Mouse (Mus musculus): ENCODE results near the gene Rap2b. TPM values are rescaled to one million over a fixed set of nuclear protein-coding genes. Genes with fewer than 3 reads are reported as not detected.

The Rap2b gene
- polyA plus RNA-seq, 2 experiments: 8.7 to 15.9 TPM

- Histone ChIP-seq H3K9ac (ENCODE audit: low read depth, low read length, severe bottlenecking) (no peak overlapping the region), H3K27me3 (ENCODE audit: control insufficient read depth, insufficient read depth, low read length) (no peaks in the 10 kb centered on the region), H3K9me3 (ENCODE audit: control insufficient read depth, low read length) (no peaks in the 10 kb centered on the region), H3K4me1 (ENCODE audit: control insufficient read depth, insufficient read depth, low read length) (no peaks in the 10 kb centered on the region), H3K4me2 (replicated peaks; ENCODE audit: low read depth, low read length, severe bottlenecking) (no peak overlapping the region), H3K27ac (replicated peaks; ENCODE audit: low read depth, low read length) (no peak overlapping the region), H3K4me3 (replicated peaks; ENCODE audit: low read length) (no peak overlapping the region), H3K36me3 (ENCODE audit: control insufficient read depth, insufficient read depth, low read length) (no peaks in the 10 kb centered on the region)
- 74% methylated on average over 4 of the region's 4 CpGs for WGBS
- ATAC-seq (ENCODE audit: low FRiP score, low read depth): no peak
- DNase-seq (ENCODE audit: low spot score): no peak
- no peak for TF ChIP-seq POLR2A (IDR thresholded peaks at IDR 0.05; ENCODE audit: borderline replicate concordance, extremely low read depth, insufficient read depth, insufficient read length)
Observed at GRCm38 (mm10) chr3:61386368-61386767, 24.9 kb downstream of the Rap2b start.

- no peaks in the 10 kb centered on the region for H3K4me1 ChIP-seq (ENCODE audit: control insufficient read depth, insufficient read depth, low read length)
- TF ChIP-seq POLR2A (IDR thresholded peaks at IDR 0.05; ENCODE audit: borderline replicate concordance, extremely low read depth, insufficient read depth, insufficient read length): no peak
- no peaks in the 10 kb centered on the region for H3K9me3 ChIP-seq (ENCODE audit: control insufficient read depth, low read length)
- H3K4me3 ChIP-seq (replicated peaks; ENCODE audit: low read length): no peak overlapping the region
- no peak overlapping the region for H3K27ac ChIP-seq (replicated peaks; ENCODE audit: low read depth, low read length)
- DNase-seq (ENCODE audit: low spot score) (no peak), ATAC-seq (ENCODE audit: low FRiP score, low read depth) (no peak)
- no peak overlapping the region for H3K9ac ChIP-seq (ENCODE audit: low read depth, low read length, severe bottlenecking)
- no peaks in the 10 kb centered on the region for H3K36me3 ChIP-seq (ENCODE audit: control insufficient read depth, insufficient read depth, low read length)
- whole genome bisulfite sequencing: 75% methylated on average over 4 of the region's 4 CpGs
- H3K27me3 ChIP-seq (ENCODE audit: control insufficient read depth, insufficient read depth, low read length): no peaks in the 10 kb centered on the region
- H3K4me2 ChIP-seq (replicated peaks; ENCODE audit: low read depth, low read length, severe bottlenecking): no peak overlapping the region
Observed at GRCm38 (mm10) chr3:61391564-61391963, 30.1 kb downstream of the Rap2b start.

DNA sequence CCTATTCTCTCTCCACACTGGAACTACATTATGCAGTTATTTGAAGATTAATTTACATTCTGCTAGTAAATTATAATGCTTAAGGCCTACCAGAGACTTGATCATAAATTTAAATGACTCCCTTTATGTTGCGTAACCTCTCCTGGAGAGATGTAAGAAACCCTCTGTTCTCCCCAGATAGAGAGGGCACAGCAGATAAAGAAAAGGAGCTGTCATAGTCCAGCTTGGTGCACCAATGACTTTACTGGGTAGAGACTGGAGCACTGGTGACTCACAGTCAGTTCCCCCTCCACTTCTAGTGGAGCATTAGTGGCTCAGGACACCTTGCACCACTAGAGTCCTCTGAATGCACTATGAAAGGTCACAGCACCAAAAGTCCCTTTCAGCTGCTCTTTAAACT lies 31.4 kb downstream of the Rap2b start:
- TF ChIP-seq POLR2A (IDR thresholded peaks at IDR 0.05; ENCODE audit: borderline replicate concordance, extremely low read depth, insufficient read depth, insufficient read length): no peak
- Histone ChIP-seq H3K27ac (replicated peaks; ENCODE audit: low read depth, low read length) (no peak overlapping the region), H3K9me3 (ENCODE audit: control insufficient read depth, low read length) (no peaks in the 10 kb centered on the region), H3K4me3 (replicated peaks; ENCODE audit: low read length) (no peak overlapping the region), H3K4me1 (ENCODE audit: control insufficient read depth, insufficient read depth, low read length) (no peaks in the 10 kb centered on the region), H3K36me3 (ENCODE audit: control insufficient read depth, insufficient read depth, low read length) (no peaks in the 10 kb centered on the region), H3K9ac (ENCODE audit: low read depth, low read length, severe bottlenecking) (no peak overlapping the region), H3K27me3 (ENCODE audit: control insufficient read depth, insufficient read depth, low read length) (no peaks in the 10 kb centered on the region), H3K4me2 (replicated peaks; ENCODE audit: low read depth, low read length, severe bottlenecking) (no peak overlapping the region)
- 84% methylated on average over 1 of the region's 1 CpGs for WGBS
- DNase-seq (ENCODE audit: low spot score) (no peak), ATAC-seq (ENCODE audit: low FRiP score, low read depth) (no peak)

DNA sequence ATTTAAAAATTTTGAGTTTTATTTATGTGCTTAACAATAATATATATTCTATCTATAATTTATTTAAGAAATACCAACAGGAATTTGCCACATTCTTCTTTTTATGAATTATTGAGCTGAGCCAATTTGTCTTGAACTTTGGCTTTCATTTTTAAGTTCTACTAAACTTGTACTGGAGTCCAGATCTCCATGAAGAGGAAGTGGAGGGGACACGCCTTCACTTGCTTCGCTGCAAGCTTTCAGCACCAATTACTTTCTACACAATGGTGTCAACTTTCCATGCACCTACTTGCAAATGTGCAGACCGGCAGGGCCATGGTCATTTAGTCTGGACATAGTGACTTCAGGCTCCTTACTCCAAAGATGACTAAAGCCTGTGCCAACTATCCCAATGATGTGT lies 32.1 kb downstream of the Rap2b start:
- no peaks in the 10 kb centered on the region for H3K9me3 ChIP-seq (ENCODE audit: control insufficient read depth, low read length)
- 53% methylated on average over 3 of the region's 3 CpGs for WGBS
- no peaks in the 10 kb centered on the region for H3K27me3 ChIP-seq (ENCODE audit: control insufficient read depth, insufficient read depth, low read length)
- ATAC-seq (ENCODE audit: low FRiP score, low read depth) (no peak), DNase-seq (ENCODE audit: low spot score) (no peak)
- H3K4me3 ChIP-seq (replicated peaks; ENCODE audit: low read length): no peak overlapping the region
- no peak overlapping the region for H3K9ac ChIP-seq (ENCODE audit: low read depth, low read length, severe bottlenecking)
- no peak overlapping the region for H3K4me2 ChIP-seq (replicated peaks; ENCODE audit: low read depth, low read length, severe bottlenecking)
- TF ChIP-seq POLR2A (IDR thresholded peaks at IDR 0.05; ENCODE audit: borderline replicate concordance, extremely low read depth, insufficient read depth, insufficient read length): no peak
- H3K4me1 ChIP-seq (ENCODE audit: control insufficient read depth, insufficient read depth, low read length): no peaks in the 10 kb centered on the region
- H3K27ac ChIP-seq (replicated peaks; ENCODE audit: low read depth, low read length): no peak overlapping the region
- H3K36me3 ChIP-seq (ENCODE audit: control insufficient read depth, insufficient read depth, low read length): no peaks in the 10 kb centered on the region

- Histone ChIP-seq H3K4me3 (replicated peaks; ENCODE audit: low read length) (no peak overlapping the region), H3K4me1 (ENCODE audit: control insufficient read depth, insufficient read depth, low read length) (no peaks in the 10 kb centered on the region), H3K27me3 (ENCODE audit: control insufficient read depth, insufficient read depth, low read length) (no peaks in the 10 kb centered on the region), H3K9me3 (ENCODE audit: control insufficient read depth, low read length) (no peaks in the 10 kb centered on the region), H3K27ac (replicated peaks; ENCODE audit: low read depth, low read length) (no peak overlapping the region), H3K36me3 (ENCODE audit: control insufficient read depth, insufficient read depth, low read length) (no peaks in the 10 kb centered on the region), H3K9ac (ENCODE audit: low read depth, low read length, severe bottlenecking) (no peak overlapping the region), H3K4me2 (replicated peaks; ENCODE audit: low read depth, low read length, severe bottlenecking) (no peak overlapping the region)
- DNase-seq (ENCODE audit: low spot score) (no peak), ATAC-seq (ENCODE audit: low FRiP score, low read depth) (no peak)
- WGBS: 81% methylated on average over 3 of the region's 3 CpGs
- no peak for TF ChIP-seq POLR2A (IDR thresholded peaks at IDR 0.05; ENCODE audit: borderline replicate concordance, extremely low read depth, insufficient read depth, insufficient read length)
Observed at GRCm38 (mm10) chr3:61395382-61395781, 33.9 kb downstream of the Rap2b start.

DNA sequence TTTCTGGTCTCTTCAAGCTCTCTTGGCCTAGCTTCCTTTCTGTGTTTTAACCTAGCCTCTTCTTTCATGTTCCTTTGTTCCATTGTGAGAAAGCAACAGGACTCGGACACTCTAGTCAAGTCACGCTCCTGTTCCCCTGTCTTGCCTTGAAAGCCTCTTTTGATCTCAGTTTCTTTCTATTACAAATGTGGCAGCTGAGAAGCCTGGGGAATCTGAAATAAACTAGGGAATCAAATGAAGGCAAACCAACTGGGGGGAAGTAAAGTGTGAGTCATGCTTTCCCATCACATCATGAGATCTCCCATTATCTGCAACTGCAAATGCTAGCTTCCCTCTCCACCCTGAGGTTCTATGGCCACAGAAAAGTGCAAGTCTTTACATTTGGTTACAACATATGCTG lies 35.3 kb downstream of the Rap2b start:
- H3K9me3 ChIP-seq (ENCODE audit: control insufficient read depth, low read length): no peaks in the 10 kb centered on the region
- 82% methylated on average over 2 of the region's 2 CpGs for WGBS
- H3K27me3 ChIP-seq (ENCODE audit: control insufficient read depth, insufficient read depth, low read length): no peaks in the 10 kb centered on the region
- ATAC-seq (ENCODE audit: low FRiP score, low read depth): no peak
- no peak for TF ChIP-seq POLR2A (IDR thresholded peaks at IDR 0.05; ENCODE audit: borderline replicate concordance, extremely low read depth, insufficient read depth, insufficient read length)
- H3K36me3 ChIP-seq (ENCODE audit: control insufficient read depth, insufficient read depth, low read length): no peaks in the 10 kb centered on the region
- no peak for DNase-seq (ENCODE audit: low spot score)
- H3K4me2 ChIP-seq (replicated peaks; ENCODE audit: low read depth, low read length, severe bottlenecking): no peak overlapping the region
- no peak overlapping the region for H3K27ac ChIP-seq (replicated peaks; ENCODE audit: low read depth, low read length)
- H3K4me1 ChIP-seq (ENCODE audit: control insufficient read depth, insufficient read depth, low read length): no peaks in the 10 kb centered on the region
- no peak overlapping the region for H3K4me3 ChIP-seq (replicated peaks; ENCODE audit: low read length)
- H3K9ac ChIP-seq (ENCODE audit: low read depth, low read length, severe bottlenecking): no peak overlapping the region

Measured in limb, embryonic 14.5 days (tissue).